Mouse (Mus musculus) neural tube, embryonic 15.5 days (tissue): Measurements from ENCODE around the gene Bach1. TPM values are rescaled to one million over a fixed set of nuclear protein-coding genes. Genes with fewer than 3 reads are reported as not detected.

Experiments used
- ATAC-seq: fragments of 200-750 bp; cut with Nextera tagmentation; 2 replicates; pipeline ENCODE4 v1.8.0; 2017; ENCODE audit warnings: mild to moderate bottlenecking, moderate TSS enrichment, moderate library complexity; ENCODE audit not compliant: low FRiP score
- H3K27ac ChIP-seq: fragments of 300-500 bp; sonication (generic); replicated peaks from 2 replicates; pipeline ENCODE4 v1.5.1; 2015; ENCODE audit warnings: mild to moderate bottlenecking, inconsistent platforms
- H3K27me3 ChIP-seq: fragments of 300-500 bp; sonication (generic); replicated peaks from 2 replicates; pipeline ENCODE4 v1.6.1; 2015; ENCODE audit warnings: inconsistent platforms
- H3K36me3 ChIP-seq: fragments of 300-500 bp; sonication (generic); 2 replicates; pipeline ENCODE4 v1.6.1; 2015; ENCODE audit warnings: inconsistent platforms
- H3K4me1 ChIP-seq: fragments of 300-500 bp; sonication (generic); 2 replicates; pipeline ENCODE4 v1.6.1; 2015; ENCODE audit warnings: inconsistent platforms
- H3K4me2 ChIP-seq: fragments of 300-500 bp; sonication (generic); 2 replicates; pipeline ENCODE4 v1.6.1; 2015; ENCODE audit warnings: inconsistent platforms, mild to moderate bottlenecking, moderate library complexity
- H3K4me3 ChIP-seq: fragments of 300-500 bp; sonication (generic); replicated peaks from 2 replicates; pipeline ENCODE4 v1.5.1; 2015; ENCODE audit warnings: mild to moderate bottlenecking, inconsistent platforms
- H3K9ac ChIP-seq: fragments of 300-500 bp; sonication (generic); replicated peaks from 2 replicates; pipeline ENCODE4 v1.6.1; 2015; ENCODE audit warnings: mild to moderate bottlenecking, inconsistent platforms
- H3K9me3 ChIP-seq: fragments of 300-500 bp; sonication (generic); replicated peaks from 2 replicates; pipeline ENCODE4 v1.6.1; 2016; ENCODE audit warnings: inconsistent platforms
- whole genome bisulfite sequencing: fragments of 180-500 bp; shearing (Covaris S2); methylation state at CpG from one replicate; pipeline ENCODE4 v1.1.7; 2015; ENCODE audit warnings: mixed read lengths; 5-methylcytosine and 5-hydroxymethylcytosine counted together
- polyA plus RNA-seq: library from polyadenylated mRNA; unstranded; fragments of >200 nt; fragmentation: Nextera tagmentation; extraction: Ambion mirVana; gene quantifications from 2 replicates; pipeline ENCODE4 v1.2.1, GENCODE M21; 2015

Gene Bach1
- polyA plus RNA-seq, 1 experiment from 2014 or later = 15.7 TPM

GRCm38 (mm10) chr16:87745192-87745945 lies 46.6 kb downstream of the Bach1 start:
- Histone ChIP-seq H3K27ac (no peak overlapping the region), H3K27me3 (no peaks in the 10 kb centered on the region), H3K9ac (no peak overlapping the region), H3K4me2 (peak overlapping the region; percentile 17; the same call in 1 of the 2 replicates), H3K9me3 (no peaks in the 10 kb centered on the region), H3K36me3 (no peaks in the 10 kb centered on the region), H3K4me3 (no peak overlapping the region), H3K4me1 (no peaks in the 10 kb centered on the region)
- peak; percentile 68; the same call in 1 of the 2 replicates for ATAC-seq
- WGBS = 65% methylated on average over 8 of the region's 8 CpGs

GRCm38 (mm10) chr16:87746728-87747127 lies 48.0 kb downstream of the Bach1 start:
- Histone ChIP-seq H3K27me3 (no peaks in the 10 kb centered on the region), H3K27ac (no peak overlapping the region), H3K36me3 (no peaks in the 10 kb centered on the region), H3K4me3 (no peak overlapping the region), H3K9ac (no peak overlapping the region), H3K9me3 (no peaks in the 10 kb centered on the region), H3K4me1 (no peaks in the 10 kb centered on the region), H3K4me2 (no peak overlapping the region)
- 22% methylated on average over 5 of the region's 5 CpGs for WGBS
- ATAC-seq = no peak

DNA sequence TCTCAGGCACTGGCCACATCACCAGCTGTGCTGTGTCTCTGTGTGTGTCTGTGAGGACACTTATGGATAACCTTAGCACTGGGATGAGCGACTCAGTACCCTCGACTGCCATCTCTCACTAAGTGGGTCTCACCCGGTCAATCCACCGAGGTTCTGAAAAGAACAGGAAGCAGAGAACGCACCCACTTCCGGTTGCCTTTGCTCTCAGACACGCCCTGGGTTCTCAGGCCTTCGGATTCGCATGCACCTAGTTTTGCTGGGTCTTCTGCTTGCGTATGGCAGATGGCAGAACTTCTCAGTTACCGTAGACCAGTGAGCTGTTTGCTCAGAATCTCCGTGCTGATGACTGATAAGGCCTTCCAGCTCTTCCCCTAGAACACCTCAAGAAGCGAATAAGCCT lies 52.5 kb downstream of the Bach1 start:
- Histone ChIP-seq H3K4me3 (no peak overlapping the region), H3K4me2 (no peak overlapping the region), H3K9ac (no peak overlapping the region), H3K9me3 (no peaks in the 10 kb centered on the region), H3K27ac (no peak overlapping the region), H3K4me1 (peaks cover 4% of the 10 kb centered on the region; the same call in 1 of the 2 replicates), H3K27me3 (no peaks in the 10 kb centered on the region), H3K36me3 (no peaks in the 10 kb centered on the region)
- 95% methylated on average over 13 of the region's 13 CpGs for WGBS
- no peak for ATAC-seq

GRCm38 (mm10) chr16:87752482-87752881 lies 53.7 kb downstream of the Bach1 start:
- 66% methylated on average over 13 of the region's 13 CpGs for WGBS
- no peaks in the 10 kb centered on the region for H3K27me3 ChIP-seq
- no peak for ATAC-seq
- H3K4me1 ChIP-seq = peaks cover 4% of the 10 kb centered on the region; the same call in 1 of the 2 replicates
- H3K4me3 ChIP-seq = no peak overlapping the region
- H3K27ac ChIP-seq = no peak overlapping the region
- no peaks in the 10 kb centered on the region for H3K9me3 ChIP-seq
- no peaks in the 10 kb centered on the region for H3K36me3 ChIP-seq
- no peak overlapping the region for H3K4me2 ChIP-seq
- H3K9ac ChIP-seq = no peak overlapping the region

DNA sequence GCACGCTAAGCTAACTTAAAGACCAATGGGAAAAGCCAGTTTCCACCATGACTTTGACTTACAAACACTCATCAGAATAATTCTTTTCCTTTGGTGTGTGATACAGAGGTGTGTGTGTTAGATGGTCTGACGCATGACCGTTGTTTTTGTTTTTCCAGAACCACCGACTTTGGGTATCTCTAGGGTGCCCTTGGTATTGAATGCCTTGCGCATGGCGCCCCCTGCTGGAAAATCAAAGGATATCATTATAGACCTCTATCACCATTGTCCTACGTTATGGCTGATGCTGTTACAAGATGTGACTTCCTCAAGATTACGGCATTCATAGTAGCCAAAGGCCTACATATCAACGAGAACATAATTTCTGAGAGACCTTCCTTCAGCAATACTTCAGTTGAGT lies 56.1 kb downstream of the Bach1 start:
- no peak overlapping the region for H3K9ac ChIP-seq
- no peak overlapping the region for H3K27ac ChIP-seq
- H3K9me3 ChIP-seq = no peaks in the 10 kb centered on the region
- H3K36me3 ChIP-seq = no peaks in the 10 kb centered on the region
- no peaks in the 10 kb centered on the region for H3K27me3 ChIP-seq
- WGBS = 70% methylated on average over 9 of the region's 9 CpGs
- H3K4me2 ChIP-seq = no peak overlapping the region
- no peak overlapping the region for H3K4me3 ChIP-seq
- ATAC-seq = no peak
- H3K4me1 ChIP-seq = peaks cover 4% of the 10 kb centered on the region; the same call in 1 of the 2 replicates

DNA sequence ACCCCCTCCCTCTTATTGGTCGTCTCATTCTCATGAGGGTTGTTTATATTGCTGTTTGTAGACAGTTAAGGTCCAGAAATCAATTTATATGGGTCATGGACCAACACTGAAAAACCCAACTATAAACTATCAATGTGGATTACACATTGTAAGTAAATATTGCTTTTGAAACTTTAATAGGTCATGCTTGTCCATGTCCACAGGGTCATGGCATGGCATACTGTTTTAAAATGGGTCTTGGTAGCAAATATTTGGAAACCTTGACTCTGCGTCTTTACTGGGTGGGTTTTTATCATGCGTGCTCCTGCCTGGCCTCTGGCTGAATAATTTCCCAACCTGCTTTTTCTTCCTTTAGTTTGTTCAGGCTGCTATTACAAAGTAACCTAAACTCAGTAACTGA lies 57.2 kb downstream of the Bach1 start:
- peaks cover 4% of the 10 kb centered on the region; the same call in 1 of the 2 replicates for H3K4me1 ChIP-seq
- H3K9me3 ChIP-seq = no peaks in the 10 kb centered on the region
- no peak for ATAC-seq
- 86% methylated on average over 3 of the region's 3 CpGs for WGBS
- H3K36me3 ChIP-seq = no peaks in the 10 kb centered on the region
- no peak overlapping the region for H3K9ac ChIP-seq
- no peak overlapping the region for H3K4me3 ChIP-seq
- no peak overlapping the region for H3K27ac ChIP-seq
- no peak overlapping the region for H3K4me2 ChIP-seq
- H3K27me3 ChIP-seq = no peaks in the 10 kb centered on the region

- Histone ChIP-seq H3K4me2 (no peak overlapping the region), H3K27me3 (no peaks in the 10 kb centered on the region), H3K9me3 (no peaks in the 10 kb centered on the region), H3K4me3 (no peak overlapping the region), H3K27ac (no peak overlapping the region), H3K9ac (no peak overlapping the region), H3K4me1 (no peaks in the 10 kb centered on the region), H3K36me3 (no peaks in the 10 kb centered on the region)
- no peak for ATAC-seq
- WGBS = 96% methylated on average over 11 of the region's 11 CpGs
Observed at GRCm38 (mm10) chr16:87758016-87758415, 59.3 kb downstream of the Bach1 start.

GRCm38 (mm10) chr16:87764668-87765109 lies 65.9 kb downstream of the Bach1 start:
- Histone ChIP-seq H3K4me3 (no peak overlapping the region), H3K36me3 (no peaks in the 10 kb centered on the region), H3K9me3 (no peaks in the 10 kb centered on the region), H3K9ac (no peak overlapping the region), H3K27ac (no peak overlapping the region), H3K27me3 (no peaks in the 10 kb centered on the region), H3K4me1 (no peaks in the 10 kb centered on the region), H3K4me2 (no peak overlapping the region)
- ATAC-seq = no peak
- 94% methylated on average over 15 of the region's 15 CpGs for WGBS

GRCm38 (mm10) chr16:87765984-87766383 lies 67.2 kb downstream of the Bach1 start:
- Histone ChIP-seq H3K9ac (no peak overlapping the region), H3K4me1 (no peaks in the 10 kb centered on the region), H3K36me3 (no peaks in the 10 kb centered on the region), H3K4me2 (no peak overlapping the region), H3K4me3 (no peak overlapping the region), H3K9me3 (no peaks in the 10 kb centered on the region), H3K27me3 (no peaks in the 10 kb centered on the region), H3K27ac (no peak overlapping the region)
- WGBS = 60% methylated on average over 8 of the region's 8 CpGs
- no peak for ATAC-seq

GRCm38 (mm10) chr16:87770576-87770975 lies 71.8 kb downstream of the Bach1 start:
- H3K4me2 ChIP-seq = no peak overlapping the region
- no peak overlapping the region for H3K4me3 ChIP-seq
- 84% methylated on average over 2 of the region's 2 CpGs for WGBS
- H3K27me3 ChIP-seq = no peaks in the 10 kb centered on the region; the same call in 1 of the 2 replicates
- no peak overlapping the region for H3K27ac ChIP-seq
- H3K36me3 ChIP-seq = no peaks in the 10 kb centered on the region
- no peak overlapping the region for H3K9ac ChIP-seq
- ATAC-seq = no peak
- H3K4me1 ChIP-seq = no peaks in the 10 kb centered on the region
- H3K9me3 ChIP-seq = no peaks in the 10 kb centered on the region

- Histone ChIP-seq H3K9ac (no peak overlapping the region), H3K4me1 (no peaks in the 10 kb centered on the region), H3K9me3 (no peaks in the 10 kb centered on the region), H3K27ac (no peak overlapping the region), H3K27me3 (no peaks in the 10 kb centered on the region; the same call in 1 of the 2 replicates), H3K4me2 (no peak overlapping the region), H3K36me3 (no peaks in the 10 kb centered on the region), H3K4me3 (no peak overlapping the region)
- ATAC-seq = no peak
- 81% methylated on average over 4 of the region's 4 CpGs for whole genome bisulfite sequencing
Observed at GRCm38 (mm10) chr16:87771926-87772325, 73.2 kb downstream of the Bach1 start.

- H3K9me3 ChIP-seq = no peaks in the 10 kb centered on the region
- H3K27ac ChIP-seq = no peak overlapping the region
- no peaks in the 10 kb centered on the region for H3K4me1 ChIP-seq
- ATAC-seq = no peak
- no peak overlapping the region for H3K4me2 ChIP-seq
- no peak overlapping the region for H3K4me3 ChIP-seq
- H3K36me3 ChIP-seq = no peaks in the 10 kb centered on the region
- H3K27me3 ChIP-seq = no peaks in the 10 kb centered on the region; the same call in 1 of the 2 replicates
- 73% methylated on average over 3 of the region's 3 CpGs for WGBS
- no peak overlapping the region for H3K9ac ChIP-seq
Observed at GRCm38 (mm10) chr16:87774398-87774797, 75.7 kb downstream of the Bach1 start.
